Mouse (Mus musculus) left cerebral cortex, adult 8-10 months (tissue): ENCODE measurements at regions not wholly inside any gene's neighbourhood (a gene's known extent, or its start where the extent isn't known, plus 50 kb on each side); places are given as distances from the start of the nearest gene placed in this dataset.

Source experiments
- DNase-seq, 2 experiments: peaks; one replicate each; pipeline ENCODE4 v3.0.0; 2022; ENCODE audit warnings: low spot score in 2 of 2

- DNase-seq, result peak in 1 of 2 experiments; percentile 10
These were observed 209.6 kb upstream of the Clint1 start for GRCm38 (mm10) chr11:45642142-45642756.

DNA sequence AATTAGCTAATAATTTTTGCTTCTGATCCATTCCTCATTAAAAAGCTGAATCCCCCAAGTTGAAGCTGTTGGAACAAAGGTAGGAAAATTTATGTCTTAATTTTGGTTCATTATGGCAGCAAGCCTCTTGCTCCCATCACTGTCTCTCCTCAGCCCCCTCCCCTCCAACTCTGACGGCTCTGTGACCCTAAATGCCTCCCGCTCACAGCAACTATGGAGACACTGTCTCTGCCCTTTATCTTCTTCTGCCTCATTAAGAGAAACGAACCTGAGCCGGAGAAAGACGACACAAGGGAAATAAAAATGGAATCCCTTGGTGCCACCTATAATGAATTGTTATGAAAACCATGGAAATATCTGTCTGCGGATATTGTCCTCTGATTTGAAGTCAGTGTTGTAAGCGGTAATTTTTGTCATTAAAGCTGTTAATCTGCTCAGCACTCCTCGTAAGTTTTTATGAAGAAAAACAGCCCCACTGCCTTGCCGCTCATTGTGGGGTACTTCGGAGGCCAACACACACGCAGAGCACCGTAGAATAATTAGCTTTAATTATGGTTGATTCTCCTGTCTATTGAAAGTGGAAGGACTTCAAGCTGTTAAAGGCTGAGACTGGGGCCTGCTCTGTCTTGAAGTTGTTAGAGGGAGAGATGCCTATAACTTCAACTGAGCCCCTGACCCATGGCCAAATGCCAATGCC is 208.1 kb upstream of the Clint1 start:
- no peak for DNase-seq

DNA sequence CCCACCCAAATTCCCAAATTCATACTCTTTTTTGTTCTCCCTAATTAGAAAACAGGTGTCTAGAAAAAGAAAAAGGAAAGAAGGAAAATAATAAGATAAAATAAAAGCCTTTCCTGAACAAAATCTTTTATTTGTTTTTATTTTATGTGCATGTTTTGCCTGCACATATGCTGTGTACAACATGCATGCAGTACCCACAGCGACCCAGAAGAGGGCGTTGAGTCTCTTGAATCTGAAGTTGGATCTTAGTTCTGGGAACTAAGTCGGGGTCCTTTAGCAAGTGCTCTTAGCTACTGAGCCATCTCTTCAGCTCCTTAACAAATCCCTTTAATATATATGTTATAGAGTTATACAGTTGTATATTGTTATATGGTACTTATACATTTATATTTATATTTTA is 206.0 kb upstream of the Clint1 start:
- DNase-seq, result no peak

GRCm38 (mm10) chr11:45647888-45648287 is 204.0 kb upstream of the Clint1 start:
- no peak for DNase-seq

DNA sequence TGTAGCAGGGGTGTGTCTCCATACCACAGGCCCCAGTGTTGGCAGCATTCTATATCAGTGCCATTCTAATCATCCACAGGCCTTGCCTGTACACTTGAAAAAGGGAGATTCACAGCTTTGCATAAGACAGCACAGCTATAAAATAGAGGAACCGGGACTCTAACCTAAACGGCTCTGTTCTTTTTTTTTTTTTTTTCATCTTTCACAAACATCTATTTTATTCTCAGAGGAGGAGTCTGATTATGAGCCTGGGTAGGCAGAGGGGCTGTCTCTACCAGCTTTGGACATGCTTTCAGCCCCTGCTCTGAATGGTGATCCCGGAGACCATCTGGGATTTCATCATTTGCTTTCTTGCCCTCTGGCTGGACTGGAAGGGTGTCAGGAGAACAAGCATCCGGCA is 195.6 kb upstream of the Clint1 start:
- no peak for DNase-seq

DNA sequence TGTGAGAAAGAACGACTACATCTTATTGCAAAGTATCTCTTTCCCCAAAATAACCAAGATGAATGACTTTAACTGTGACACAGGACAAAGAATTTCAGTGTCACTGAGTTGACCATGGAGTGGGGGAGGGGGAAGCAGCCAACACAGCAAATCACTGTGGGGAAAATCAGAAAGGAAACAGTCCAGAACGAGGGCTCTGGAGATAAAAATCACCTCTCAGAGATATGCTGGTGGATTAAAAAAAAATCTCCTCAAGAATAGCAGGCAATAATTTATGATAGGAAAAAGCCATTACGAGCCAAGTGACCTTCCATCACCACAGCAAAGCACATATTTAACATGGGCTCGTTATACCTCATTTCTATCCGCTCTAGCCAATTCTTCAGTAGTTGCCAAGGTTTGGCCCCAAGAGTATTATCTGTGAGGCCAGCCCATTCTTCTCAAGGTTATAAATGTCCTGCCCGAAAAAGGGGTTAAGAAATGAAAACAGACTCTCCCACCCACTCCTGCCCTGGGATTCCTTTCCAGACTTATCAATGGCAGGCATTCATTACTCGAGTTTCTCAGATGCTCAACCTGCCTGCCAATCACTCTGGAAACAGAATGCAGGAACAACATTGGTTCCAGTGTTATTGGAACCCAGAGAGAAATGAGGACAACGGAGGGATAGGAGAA is 181.6 kb upstream of the Clint1 start:
- DNase-seq, result no peak

- DNase-seq, result peak; percentile 24 to 44
These were observed 173.1 kb upstream of the Clint1 start for GRCm38 (mm10) chr11:45678666-45679292.

GRCm38 (mm10) chr11:45679293-45679673 is 172.6 kb upstream of the Clint1 start:
- DNase-seq, result no peak

DNA sequence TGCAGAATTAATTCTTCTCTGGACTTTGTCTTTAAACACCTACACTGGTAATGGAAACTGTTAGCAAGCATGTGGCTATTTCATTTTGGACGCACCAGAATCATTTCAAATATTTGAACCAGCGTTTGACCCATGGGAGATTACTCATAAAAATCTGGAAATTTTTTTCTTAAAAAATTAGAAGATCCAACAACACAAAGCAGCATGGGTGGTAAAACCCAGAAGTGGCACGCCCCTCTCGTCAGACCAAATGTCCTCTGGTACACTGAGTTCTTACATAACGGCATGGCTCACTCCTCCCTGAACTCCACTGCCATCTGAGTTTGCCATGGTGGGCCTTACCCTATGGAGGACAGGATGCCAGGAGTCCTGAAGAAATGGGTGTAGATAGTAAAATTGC is 166.3 kb upstream of the Clint1 start:
- no peak for DNase-seq

DNA sequence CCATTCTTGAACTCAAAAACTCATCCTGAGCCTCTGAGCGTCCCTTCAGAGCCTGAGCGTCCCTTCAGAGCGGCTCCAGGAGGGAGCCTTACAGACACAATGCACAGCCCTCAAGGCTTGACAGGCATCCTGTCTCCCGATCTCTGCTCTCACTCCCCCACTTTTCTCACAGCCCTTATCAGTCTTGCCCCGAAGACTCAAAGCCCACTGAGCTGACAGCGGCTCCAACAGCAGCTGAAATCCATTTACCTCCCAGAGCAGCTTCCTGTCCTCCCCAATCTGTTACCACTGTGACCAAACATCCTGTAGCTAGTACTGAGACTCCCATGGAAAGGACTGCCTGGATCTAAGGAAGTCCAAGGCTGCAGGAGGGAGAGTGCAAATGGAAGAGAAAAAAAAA is 158.6 kb upstream of the Clint1 start:
- no peak for DNase-seq

DNA sequence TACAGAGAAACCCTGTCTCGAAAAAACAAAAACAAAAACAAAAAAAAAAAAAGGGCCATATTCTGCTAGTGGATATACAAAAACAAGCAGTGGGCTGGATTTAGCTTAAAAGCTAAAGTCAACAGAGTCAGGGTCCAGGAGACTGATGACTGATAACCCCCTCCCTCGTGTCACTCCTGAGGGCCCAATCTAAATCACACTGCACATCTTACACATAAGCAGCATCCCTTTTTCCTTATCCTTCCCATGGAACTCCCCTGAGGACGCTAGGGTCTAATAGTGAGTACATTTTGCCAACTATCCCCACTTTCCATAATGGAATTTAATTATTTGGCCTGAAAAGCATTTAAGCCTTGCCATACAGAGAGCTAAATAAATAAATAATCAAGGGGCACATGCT is 150.3 kb upstream of the Clint1 start:
- no peak for DNase-seq

DNA sequence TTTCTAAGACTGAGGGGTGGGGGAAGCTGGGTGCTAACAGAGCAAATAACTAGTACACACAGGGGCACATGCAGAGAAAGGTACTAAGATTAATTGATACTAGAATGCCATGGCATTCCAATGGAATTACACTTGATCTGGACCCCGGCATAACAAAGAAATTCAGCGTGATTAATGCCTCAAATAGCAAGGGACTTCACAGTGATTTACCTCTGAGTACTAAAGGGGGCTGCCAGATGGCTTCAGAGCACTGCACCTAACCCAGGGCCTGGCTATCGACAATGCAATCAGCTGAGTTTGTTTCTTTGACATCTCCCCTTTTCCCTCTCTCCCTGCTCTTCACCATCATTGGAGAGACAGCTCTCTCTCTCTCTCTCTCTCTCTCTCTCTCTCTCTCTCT is 148.9 kb upstream of the Clint1 start:
- DNase-seq, result no peak

DNA sequence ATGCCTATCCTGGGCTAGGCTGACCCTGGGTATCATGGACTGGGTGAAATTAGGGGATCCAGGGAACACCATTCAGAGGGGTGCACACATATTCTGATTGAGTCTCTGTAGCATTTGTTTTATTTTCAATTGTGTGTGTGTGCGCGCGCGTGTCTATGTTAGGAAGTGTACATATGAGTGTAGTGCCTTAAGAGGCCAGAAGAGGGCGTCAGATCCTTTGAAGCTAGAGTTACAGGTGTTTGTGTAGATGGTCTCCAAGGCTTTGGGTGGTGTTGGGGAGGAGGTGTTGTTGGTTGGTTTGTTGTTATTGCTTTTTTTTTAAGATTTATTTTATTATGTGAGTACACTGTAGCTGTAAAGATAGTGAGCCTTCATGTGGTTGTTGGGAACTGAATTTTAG is 147.4 kb upstream of the Clint1 start:
- no peak for DNase-seq

- DNase-seq, result no peak
These were observed 133.2 kb upstream of the Clint1 start for GRCm38 (mm10) chr11:45718630-45719029.

DNA sequence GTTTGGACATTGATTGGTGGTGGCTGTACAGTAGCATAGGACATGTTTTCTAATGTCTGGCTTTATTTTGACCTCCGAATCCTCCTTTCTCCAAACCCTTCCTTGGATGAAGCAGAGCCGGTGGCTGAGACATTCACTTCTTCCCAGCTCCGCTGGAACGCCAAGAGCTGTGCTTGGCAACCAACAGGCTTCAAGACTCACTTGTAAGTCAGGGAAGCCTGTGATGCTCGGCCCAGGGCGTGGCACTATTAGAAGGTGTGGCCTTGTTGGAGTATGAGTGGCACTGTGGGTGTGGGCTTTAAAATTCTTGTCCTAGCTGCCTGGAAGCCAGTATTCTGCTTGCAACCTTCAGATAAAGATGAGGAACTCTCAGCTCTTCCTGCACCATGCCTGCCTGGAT is 132.0 kb upstream of the Clint1 start:
- no peak for DNase-seq

DNA sequence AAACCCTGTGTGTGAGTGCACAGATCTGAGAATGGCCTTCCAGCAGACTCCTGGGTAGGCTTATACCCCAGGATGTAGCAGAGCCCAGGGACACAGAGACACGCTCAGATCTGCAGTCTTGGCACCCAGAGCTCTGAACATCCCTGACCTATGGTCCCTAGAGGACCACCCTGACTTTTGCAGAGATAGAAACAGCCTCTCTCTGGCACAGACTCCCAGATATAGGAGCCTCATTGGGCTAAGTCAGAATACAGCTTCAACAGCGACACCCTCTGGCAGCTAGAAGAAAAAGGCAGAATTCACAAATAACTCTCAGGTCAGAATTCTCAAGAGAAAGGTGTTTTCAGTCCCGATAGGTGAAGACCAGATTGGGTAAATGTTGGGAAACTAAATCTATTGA is 115.3 kb upstream of the Clint1 start:
- DNase-seq, result no peak

- no peak for DNase-seq
These were observed 113.5 kb upstream of the Clint1 start for GRCm38 (mm10) chr11:45738331-45738730.

GRCm38 (mm10) chr11:45745941-45746340 is 105.9 kb upstream of the Clint1 start:
- DNase-seq, result no peak

- DNase-seq, result no peak
These were observed 101.6 kb upstream of the Clint1 start for GRCm38 (mm10) chr11:45750249-45750648.

DNA sequence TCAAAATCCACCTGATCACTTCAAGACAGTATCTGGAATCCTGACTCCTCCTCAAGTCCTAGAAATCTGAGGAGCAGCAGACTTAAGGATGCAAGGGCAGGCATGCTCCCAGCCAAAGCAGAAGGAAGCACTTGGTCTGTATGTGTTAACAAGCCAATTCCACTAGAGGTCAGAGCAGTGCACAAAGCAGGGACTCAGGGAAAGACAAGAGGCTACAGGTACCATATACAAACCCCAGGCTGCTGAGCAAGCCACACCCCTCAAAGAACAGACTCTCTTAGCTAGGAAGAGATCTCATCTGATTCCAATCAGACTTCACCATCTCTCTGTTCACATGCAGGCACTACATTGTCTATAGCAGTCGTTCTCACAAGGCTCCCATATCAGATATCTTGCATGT is 99.6 kb upstream of the Clint1 start:
- DNase-seq, result no peak

- DNase-seq, result no peak
These were observed 99.1 kb upstream of the Clint1 start for GRCm38 (mm10) chr11:45752791-45753190.

GRCm38 (mm10) chr11:45767081-45767480 is 84.8 kb upstream of the Clint1 start:
- no peak for DNase-seq
